Mouse (Mus musculus) macrophage (primary cell): ENCODE data around the gene Shisa3. TPM values are rescaled to one million over a fixed set of nuclear protein-coding genes. Genes with fewer than 3 reads are reported as not detected.

Experiments used
- H3K27ac ChIP-seq: fragments of 350-480 bp; formaldehyde crosslinking; 2 replicates; pipeline ENCODE4 v1.9.0; 2021
- H3K36me3 ChIP-seq: fragments of 350-480 bp; formaldehyde crosslinking; 2 replicates; pipeline ENCODE4 v1.9.0; 2021; ENCODE audit errors: inconsistent target
- H3K4me3 ChIP-seq: fragments of 350-480 bp; formaldehyde crosslinking; 2 replicates; pipeline ENCODE4 v1.9.0; 2021; ENCODE audit errors: inconsistent target
- H3K79me2 ChIP-seq: fragments of 350-480 bp; formaldehyde crosslinking; 2 replicates; pipeline ENCODE4 v1.9.0; 2021; ENCODE audit errors: inconsistent target
- WGBS: methylation state at CpG from one replicate; pipeline ENCODE4 v1.1.7; 2026; ENCODE audit warnings: inconsistent platforms; ENCODE audit not compliant: missing documents; 5-methylcytosine and 5-hydroxymethylcytosine counted together
- polyA plus RNA-seq: library from polyadenylated mRNA; stranded (reverse); fragments of 250-400 nt; gene quantifications from 3 replicates; pipeline ENCODE4 v1.2.4, GENCODE M21; 2018; ENCODE audit warnings: inconsistent platforms
- total RNA-seq, 78 experiments: library from RNA; depleted of rRNA; stranded (reverse); fragments of 250-400 nt; gene quantifications; 1 replicate in 9 of 78; 2 replicates in 24 of 78; 3 replicates in 43 of 78; 4 replicates in 2 of 78; pipeline ENCODE4 v1.2.4; 2018; ENCODE audit warnings: inconsistent platforms in 56 of 78

Gene Shisa3
- 1 to 10 TPM in 5 of 26 experiments, under 1 TPM in 8, not detected in 13; 0.13 to 4.7 (median 0.46) TPM for total RNA-seq (2018; cell fraction: chromatin; rRNA removed)
- total RNA-seq (2018; cell fraction: cytosol; rRNA removed) = 10 to 100 TPM in 1 of 26 experiments, 1 to 10 TPM in 11, under 1 TPM in 7, not detected in 7; 0.04 to 11.5 (median 1.8) TPM
- total RNA-seq (2018; cell fraction: nucleus; rRNA removed) = 1 to 10 TPM in 8 of 26 experiments, under 1 TPM in 9, not detected in 9; 0.20 to 6.1 (median 0.95) TPM
- polyA plus RNA-seq = not detected in 3 replicates

DNA sequence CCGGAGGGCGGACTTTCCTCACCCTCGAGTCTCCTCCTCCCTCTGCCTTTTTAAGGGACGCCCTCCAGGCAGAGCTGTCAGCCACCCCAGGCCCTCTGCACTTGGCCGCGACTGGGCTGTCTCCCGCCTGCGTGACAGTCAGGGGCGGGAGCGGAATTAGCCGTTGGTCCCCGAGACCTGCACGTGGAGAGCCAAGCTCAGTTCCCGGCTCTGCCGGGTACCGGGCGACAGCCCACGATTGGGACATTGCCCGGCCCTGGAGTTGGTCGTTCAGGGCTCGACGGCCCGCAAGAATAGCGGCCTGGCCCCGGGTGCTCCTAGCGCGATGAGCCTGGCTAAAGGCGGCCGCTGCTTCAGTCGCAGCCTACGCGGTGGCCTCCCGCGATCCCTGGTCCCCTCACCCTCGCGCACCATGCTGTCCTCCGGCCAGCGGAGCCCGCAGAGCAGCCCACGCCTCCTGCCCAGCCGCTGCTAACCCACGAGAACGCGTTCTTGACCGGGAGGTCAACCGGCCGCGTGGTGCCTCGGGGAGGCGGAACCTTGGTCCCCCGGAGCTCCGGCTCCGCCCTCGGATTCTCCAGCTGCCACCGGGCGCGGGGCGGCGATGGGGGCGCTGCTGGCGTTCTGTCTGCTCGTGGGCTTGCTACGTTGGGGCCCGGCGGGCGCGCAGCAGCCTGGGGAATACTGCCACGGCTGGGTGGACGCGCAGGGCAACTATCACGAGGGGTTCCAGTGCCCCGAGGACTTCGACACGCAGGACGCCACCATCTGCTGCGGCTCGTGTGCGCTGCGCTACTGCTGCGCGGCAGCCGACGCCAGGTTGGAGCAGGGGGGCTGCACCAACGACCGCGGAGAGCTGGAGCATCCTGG is at the start of gene Shisa3:
Gene Shisa3, plus strand, starts transcription at position 79 of the 870 bp plus-strand sequence.
- Histone ChIP-seq H3K4me3 (no peak within 1 kb of the TSS), H3K79me2 (no peaks in the 10 kb centered on the region), H3K27ac (no peak within 1 kb of the TSS), H3K36me3 (no peaks in the 10 kb centered on the region)
- WGBS = 2% methylated on average over 83 of the region's 86 CpGs

DNA sequence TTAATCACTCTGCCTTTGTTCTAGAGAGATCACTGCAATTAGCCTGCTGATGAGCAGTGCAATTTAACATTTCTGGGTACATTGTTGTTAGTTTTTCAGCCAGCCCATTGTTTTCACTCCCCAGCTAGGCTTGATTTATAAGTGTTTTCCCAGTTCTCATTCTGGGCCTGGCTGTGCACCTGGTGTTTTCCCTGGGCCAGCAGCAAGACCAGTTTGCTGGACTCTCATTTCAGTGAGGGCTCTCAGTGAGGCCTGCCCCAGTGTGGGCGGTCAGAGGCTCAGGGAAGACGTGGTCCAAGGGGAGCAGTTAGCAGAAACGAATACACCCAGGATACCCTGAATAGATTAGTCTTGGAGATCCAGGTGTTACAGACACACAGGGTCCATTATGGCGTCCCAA is 49.0 kb upstream of the Shisa3 start:
- 87% methylated on average over 4 of the region's 4 CpGs for WGBS
- no peak overlapping the region for H3K27ac ChIP-seq

DNA sequence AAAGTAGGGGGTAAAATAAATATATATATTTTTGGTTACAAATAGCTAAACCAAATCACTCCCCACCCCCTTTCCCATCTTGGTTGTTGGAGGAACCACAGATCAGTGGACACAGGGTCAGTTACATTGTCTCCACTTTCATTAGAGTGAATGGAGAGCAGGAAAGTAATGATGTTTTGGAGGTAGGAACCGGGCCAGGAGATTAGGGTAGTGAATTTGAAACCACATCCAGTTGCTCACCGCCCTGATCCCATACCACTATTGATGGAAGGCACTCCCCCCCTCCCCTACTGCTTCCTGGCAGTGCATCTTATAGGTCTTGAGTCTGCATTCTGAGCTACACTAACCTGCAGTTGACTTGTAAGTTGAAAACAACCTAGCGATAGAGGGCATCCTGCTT is 48.6 kb upstream of the Shisa3 start:
- WGBS = 90% methylated on average over 3 of the region's 3 CpGs
- no peak overlapping the region for H3K27ac ChIP-seq
- H3K79me2 ChIP-seq = no peaks in the 10 kb centered on the region
- H3K4me3 ChIP-seq = no peak overlapping the region
- no peaks in the 10 kb centered on the region for H3K36me3 ChIP-seq

More for the DNA sequence above, 49.0 kb upstream of the Shisa3 start:
- no peak overlapping the region for H3K4me3 ChIP-seq
- no peaks in the 10 kb centered on the region for H3K79me2 ChIP-seq
- H3K36me3 ChIP-seq = no peaks in the 10 kb centered on the region

DNA sequence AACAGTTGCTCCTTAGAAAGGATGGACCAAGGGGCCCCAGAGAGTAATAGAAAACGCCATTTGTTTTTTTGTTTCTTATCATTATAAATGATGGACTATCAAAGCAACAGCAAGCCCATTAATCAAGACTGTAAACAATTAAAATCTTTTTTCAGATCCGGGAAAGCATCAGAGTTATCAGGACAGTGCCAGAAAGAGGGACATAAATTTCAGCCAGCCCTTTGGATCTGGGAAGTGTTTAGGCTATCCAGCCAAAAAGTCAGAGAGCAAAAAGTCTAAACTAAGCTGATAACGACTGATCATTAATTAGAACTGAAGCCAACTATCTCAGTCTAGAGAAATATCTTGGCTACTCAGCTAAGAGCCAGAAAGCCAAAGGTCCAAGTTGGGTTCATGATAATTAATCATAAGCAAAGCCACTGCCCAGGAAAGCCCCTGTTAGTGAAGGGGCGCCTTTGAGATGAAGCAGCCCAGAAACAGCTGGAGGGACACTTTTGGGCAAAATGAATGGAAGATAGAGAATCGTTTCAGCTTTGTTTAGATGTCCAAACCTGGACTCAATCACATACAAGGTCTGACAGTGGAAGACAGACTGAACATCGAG is 35.0 kb upstream of the Shisa3 start:
- Histone ChIP-seq H3K79me2 (no peaks in the 10 kb centered on the region), H3K4me3 (no peak overlapping the region), H3K36me3 (no peaks in the 10 kb centered on the region), H3K27ac (no peak overlapping the region)
- WGBS = 87% methylated on average over 6 of the region's 6 CpGs

DNA sequence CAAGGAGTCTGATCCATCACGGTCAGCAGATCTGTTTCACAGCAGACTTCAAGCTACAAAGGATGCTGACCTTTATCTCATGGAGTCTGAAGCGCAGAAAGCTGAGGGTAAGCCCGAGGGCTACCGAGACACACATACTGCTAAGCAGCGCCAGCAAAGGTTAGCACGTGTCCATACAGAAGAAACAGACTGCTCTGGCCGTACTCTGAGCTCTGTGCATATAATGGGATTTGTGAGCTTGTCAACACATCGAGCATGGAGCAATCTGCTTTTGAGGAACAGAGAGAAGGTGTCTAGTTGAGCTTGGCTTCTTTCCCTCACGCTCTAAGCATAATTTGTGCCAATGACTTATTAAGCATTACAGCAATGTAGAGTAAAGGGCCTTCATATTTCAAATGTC is 33.6 kb upstream of the Shisa3 start:
- WGBS = 90% methylated on average over 9 of the region's 9 CpGs

DNA sequence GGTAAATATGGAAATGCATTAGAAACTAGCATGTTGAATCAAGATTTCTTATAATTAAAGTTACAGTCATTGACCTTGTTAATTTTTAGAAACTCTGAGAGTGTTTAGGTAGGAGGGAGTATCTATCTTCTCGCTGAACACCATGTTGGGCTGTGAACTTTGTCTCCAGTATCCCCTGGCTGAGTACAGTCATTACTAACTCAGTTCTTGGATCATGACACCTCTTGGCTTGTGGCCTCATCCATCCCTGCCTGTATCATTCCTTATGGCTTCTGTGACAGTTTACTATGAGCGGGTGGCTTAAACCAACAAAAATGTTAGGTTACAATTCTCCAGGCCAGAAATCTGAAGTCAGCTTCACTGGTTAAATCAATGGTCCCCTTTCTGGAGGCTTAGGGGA is 32.0 kb upstream of the Shisa3 start:
- no peak overlapping the region for H3K27ac ChIP-seq
- H3K4me3 ChIP-seq = no peak overlapping the region
- no peaks in the 10 kb centered on the region for H3K79me2 ChIP-seq
- H3K36me3 ChIP-seq = no peaks in the 10 kb centered on the region
- WGBS = 94% methylated on average over 2 of the region's 2 CpGs

More for the DNA sequence above, 33.6 kb upstream of the Shisa3 start:
- Histone ChIP-seq H3K4me3 (no peak overlapping the region), H3K27ac (no peak overlapping the region), H3K79me2 (no peaks in the 10 kb centered on the region), H3K36me3 (no peaks in the 10 kb centered on the region)

DNA sequence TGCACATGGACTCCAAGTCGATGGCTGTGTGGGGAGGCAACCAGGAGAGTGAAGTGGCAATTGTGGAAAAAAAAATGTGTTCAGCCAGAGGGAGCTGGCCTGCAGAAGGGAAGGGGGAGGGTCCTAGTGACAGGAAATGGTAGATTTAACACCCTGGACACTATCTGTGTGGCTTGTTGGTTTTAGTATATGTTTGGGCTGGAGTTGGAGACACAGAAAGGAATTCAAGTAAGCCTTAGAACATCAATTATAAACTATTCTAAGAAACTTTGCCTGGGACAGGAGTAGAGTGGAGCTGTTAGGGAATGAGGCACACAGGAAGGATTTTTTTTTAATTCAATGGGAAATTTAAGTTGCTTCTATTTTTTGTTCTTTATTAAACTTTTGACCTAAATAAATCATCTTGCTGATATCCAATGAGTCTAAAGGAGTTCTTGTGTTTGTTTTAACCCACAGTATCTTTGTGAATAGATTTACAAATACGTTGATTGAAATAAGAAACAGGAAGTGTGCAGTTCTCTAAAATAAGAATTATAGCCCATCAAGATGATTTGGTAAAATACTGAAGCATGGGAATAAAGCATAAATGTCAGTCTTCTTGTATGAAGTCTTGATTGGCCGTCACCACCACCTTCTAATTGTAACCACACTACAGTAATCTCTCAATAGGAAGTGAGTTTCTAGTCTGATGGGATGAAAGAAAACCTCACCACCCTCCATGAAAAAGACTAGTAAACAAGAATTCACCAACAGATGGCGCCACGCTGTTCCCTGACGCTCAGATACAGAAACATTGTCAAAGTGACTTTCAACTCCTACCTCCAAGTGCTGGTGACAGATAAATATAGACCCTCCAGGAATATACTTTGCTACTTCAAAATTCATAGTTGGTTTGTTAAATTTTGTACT is 27.7 kb upstream of the Shisa3 start:
- no peaks in the 10 kb centered on the region for H3K79me2 ChIP-seq
- no peak overlapping the region for H3K4me3 ChIP-seq
- no peaks in the 10 kb centered on the region for H3K36me3 ChIP-seq
- no peak overlapping the region for H3K27ac ChIP-seq
- WGBS = 37% methylated on average over 6 of the region's 6 CpGs

DNA sequence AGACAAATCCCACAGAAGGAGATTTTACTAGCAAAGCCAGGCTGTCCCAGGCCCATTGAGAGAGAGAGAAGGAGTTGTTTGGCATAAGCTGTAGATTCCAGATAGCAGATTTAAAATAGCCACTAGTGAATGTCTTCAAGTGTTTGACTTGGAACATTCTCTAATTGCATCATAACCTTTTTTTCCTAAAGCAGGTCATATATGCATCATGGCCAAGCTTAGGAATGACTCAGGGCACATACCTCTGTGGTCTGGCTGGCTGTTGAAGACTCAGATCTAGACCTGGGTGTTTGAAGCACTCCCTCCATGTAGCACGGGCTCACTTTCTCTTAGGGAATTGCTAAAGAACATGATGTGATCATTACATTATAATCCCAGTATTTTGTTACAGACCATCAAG is 12.6 kb upstream of the Shisa3 start:
- H3K4me3 ChIP-seq = no peak overlapping the region
- 100% methylated on average over 1 of the region's 1 CpGs for WGBS
- H3K27ac ChIP-seq = no peak overlapping the region
- H3K36me3 ChIP-seq = no peaks in the 10 kb centered on the region
- no peaks in the 10 kb centered on the region for H3K79me2 ChIP-seq

DNA sequence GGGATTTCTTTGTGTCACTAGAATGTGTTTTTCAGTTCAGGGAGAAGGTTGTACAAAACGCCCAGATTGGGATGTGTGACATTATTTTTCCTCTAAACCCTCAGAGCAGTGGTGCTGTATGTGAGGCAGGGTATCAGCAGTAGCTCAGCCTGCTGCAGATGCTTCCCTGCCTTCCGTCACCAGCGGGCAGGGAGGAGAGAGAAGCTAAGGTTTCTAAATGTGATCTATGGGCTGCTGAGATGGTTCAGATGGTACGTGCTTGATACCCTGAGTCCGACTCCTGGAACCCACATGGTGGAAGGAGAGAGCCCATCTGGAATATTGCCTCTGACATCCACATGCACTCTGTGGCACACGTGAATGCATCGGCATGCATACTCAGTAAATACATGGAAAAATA is 12.1 kb upstream of the Shisa3 start:
- H3K36me3 ChIP-seq = no peaks in the 10 kb centered on the region
- 83% methylated on average over 7 of the region's 7 CpGs for WGBS
- H3K27ac ChIP-seq = no peak overlapping the region
- H3K79me2 ChIP-seq = no peaks in the 10 kb centered on the region
- no peak overlapping the region for H3K4me3 ChIP-seq

DNA sequence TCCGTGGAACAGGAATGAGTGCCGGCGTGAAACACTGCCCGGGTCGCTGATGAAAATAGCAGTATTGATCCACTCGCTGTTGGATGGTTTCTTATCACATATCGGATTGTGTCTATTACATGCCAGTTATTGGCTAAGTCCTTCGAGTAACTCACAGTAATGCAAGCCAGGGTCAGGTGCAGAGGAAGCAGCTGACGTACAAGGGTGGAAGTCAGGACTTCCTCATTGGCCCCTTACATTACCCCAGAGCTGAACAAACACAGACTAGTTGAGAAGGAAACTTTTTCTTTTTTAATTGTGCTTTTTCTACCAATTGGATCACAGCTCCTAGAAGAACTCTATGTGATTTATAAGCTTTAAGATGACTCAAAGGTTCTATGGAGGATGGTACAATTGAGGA is 7.7 kb upstream of the Shisa3 start:
- WGBS = 40% methylated on average over 9 of the region's 9 CpGs
- Histone ChIP-seq H3K36me3 (no peaks in the 10 kb centered on the region), H3K27ac (no peak overlapping the region), H3K79me2 (no peaks in the 10 kb centered on the region), H3K4me3 (no peak overlapping the region)

DNA sequence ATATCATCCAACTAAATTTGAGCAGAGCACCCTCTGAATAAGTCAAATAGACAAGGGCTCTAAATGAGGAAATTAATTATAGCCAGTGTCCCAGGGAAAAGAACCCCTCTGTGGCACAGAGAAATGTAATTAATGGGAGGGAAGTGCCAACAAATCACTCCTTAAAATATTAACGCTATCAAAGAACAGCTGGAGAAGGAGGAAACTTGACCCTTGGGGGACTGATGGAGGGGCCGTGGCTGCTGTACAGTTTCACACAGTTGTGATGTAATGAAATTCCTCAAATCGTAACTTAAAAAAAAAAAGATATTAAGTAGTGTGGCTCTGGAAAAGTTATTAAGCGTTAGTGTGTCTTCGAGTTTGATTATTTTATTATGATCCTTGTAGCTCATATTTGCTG is 1.7 kb upstream of the Shisa3 start:
- WGBS = 41% methylated on average over 5 of the region's 5 CpGs
- H3K4me3 ChIP-seq = no peak overlapping the region

DNA sequence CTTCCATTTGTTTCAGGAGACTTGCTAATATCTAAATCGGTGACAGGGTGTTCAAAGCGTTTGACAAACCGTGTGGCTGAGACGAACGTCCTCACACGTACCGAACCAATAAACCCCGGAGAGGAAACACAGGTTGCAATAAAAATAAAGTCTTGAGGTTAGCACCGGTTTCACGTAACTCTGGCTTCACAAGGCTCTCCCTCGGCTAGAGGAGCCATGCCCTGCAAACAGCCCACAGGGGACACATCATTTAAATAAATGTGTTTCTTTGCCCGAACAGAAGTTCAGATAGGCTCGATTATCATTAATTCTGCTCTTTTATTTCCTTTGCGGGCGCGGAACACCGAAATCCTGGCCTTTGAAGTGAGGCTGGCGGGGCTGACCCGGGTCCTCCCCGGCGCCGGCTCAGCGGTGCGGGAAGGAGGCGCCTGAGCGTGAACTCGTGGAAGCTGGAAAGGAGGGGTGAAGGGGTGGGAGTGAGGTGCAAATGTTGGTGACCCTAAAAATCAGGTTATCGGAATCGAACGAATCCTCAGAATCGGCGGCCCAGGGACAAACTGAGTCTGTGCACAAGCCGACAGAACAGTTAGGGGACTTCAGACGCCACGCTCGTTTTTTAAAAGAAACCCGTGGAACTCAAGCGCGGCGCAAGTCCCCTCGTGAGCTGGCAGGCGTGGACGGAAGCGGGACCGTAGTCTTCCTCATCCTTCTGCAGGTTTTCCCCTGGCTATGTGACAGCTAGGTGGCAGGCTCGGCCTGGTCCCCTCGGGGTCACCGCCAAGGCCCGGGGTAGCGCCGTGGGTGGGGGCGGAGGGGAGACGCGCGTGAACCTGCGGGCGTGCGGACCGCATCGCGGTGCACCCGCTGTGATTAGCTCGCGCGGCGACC is 522 bp upstream of the Shisa3 start:
- no peak overlapping the region for H3K27ac ChIP-seq
- 3% methylated on average over 47 of the region's 66 CpGs for WGBS
- no peaks in the 10 kb centered on the region for H3K36me3 ChIP-seq
- H3K4me3 ChIP-seq = no peak overlapping the region
- no peaks in the 10 kb centered on the region for H3K79me2 ChIP-seq

More for the DNA sequence above, 1.7 kb upstream of the Shisa3 start:
- no peaks in the 10 kb centered on the region for H3K79me2 ChIP-seq
- H3K27ac ChIP-seq = no peak overlapping the region
- no peaks in the 10 kb centered on the region for H3K36me3 ChIP-seq

DNA sequence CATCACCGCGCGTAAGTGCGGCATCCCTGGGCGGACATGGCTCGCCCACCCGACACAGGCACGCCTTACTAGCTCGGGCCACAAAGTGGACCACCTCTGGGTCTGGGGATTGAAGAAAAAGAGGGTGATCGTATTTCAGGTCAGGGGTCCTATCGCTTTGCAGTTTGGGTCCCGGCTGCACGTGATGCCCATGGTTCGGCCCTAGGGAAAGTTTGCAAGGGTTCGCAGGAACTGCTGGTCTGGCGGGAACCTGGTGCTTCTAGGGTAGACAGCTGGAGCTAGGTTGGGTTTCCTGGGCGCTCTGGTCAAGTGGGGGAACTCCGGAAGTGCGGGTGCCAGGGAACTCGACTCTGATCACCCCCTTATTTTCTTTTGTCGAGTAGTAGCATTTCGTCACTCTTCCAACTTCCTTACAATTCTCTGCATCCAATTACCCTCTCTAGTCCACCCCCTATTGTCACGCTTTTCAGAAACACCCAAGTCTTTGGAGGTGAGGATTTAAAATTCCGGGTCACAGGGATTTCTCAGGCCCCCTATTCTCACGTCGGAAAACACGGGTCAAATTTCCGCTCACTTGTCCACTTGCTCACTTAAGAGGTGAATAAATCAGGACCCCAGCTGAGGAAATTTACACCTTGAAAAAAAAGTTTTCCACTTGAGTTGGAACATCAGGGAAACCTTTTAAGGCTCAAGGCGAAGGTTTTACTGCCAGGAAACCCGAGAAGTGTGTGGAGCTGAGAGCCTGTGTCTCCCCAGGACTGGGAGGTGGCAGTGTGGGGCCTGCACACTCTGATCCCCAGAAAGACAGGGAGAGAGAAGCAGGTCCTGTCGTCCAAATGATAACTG is 1.2 kb downstream of the Shisa3 start:
- Histone ChIP-seq H3K27ac (no peak overlapping the region), H3K79me2 (no peaks in the 10 kb centered on the region), H3K4me3 (no peak overlapping the region), H3K36me3 (no peaks in the 10 kb centered on the region)
- WGBS = 15% methylated on average over 29 of the region's 31 CpGs
